Mouse (Mus musculus) cerebellum, postnatal 25 days (tissue): ENCODE measurements around the gene Lbhd1.
"Not testable (repeated sequence)": the region's sequence is repeated elsewhere in the genome, so short reads cannot be mapped to it uniquely, and the experiment has no call there.

ENCODE experiments used
- DNase-seq, 2 experiments: peaks; one replicate each; pipeline ENCODE4 v3.0.0; 2021; ENCODE audit warnings: mixed read lengths in 2 of 2

The Lbhd1 gene

DNA sequence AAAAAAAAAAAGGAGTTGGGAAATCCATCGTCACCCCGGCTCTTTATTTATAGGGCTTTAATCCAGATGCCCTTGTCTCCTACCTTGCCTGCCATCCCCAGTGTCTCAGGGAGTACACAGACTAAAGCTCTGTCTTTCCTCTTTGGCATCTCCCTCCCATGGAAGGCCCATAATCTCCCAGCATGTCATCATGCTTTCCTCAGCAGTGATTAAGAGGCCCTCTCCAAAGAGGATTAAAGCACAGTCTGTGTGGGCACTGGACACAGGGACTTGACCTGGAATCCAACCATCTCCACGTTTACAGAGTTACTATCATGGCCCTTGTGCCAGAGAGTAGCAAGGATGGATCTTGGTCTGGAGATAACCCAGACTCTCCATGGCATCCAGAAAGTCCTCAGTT lies at the start of gene Lbhd1, which contains the start of gene Gm49403:
Lbhd1 (plus strand) TSS at position 117 of the 400 bp plus-strand sequence.
Gm49403 (plus strand) TSS at position 315 of the 400 bp plus-strand sequence.
- DNase-seq = no peak

DNA sequence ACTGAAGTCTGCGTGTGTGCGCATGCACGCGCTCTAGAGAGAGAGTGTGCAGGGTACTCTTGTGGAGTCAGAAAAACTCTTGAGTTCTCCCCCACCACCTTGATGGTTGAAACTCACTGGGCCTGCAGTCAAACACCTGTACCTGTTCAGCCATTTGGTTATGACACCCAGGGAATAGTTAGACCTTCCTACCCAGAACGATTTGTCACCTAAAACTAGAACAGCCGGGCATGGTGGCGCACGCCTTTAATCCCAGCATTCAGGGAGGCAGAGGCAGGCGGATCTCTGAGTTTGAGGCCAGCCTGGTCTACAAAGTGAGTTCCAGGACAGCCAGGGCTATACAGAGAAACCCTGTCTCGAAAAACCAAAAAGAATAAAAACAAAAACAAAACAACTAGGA lies 47.2 kb upstream of the Lbhd1 start:
- not testable (repeated sequence) for DNase-seq

GRCm38 (mm10) chr19:8837251-8837791 lies 46.2 kb upstream of the Lbhd1 start, which contains the start of gene Bscl2:
Gene Bscl2, plus strand, starts transcription at chr19:8837467.
- DNase-seq = peak; percentile 91 to 92

GRCm38 (mm10) chr19:8838041-8838730 lies 45.3 kb upstream of the Lbhd1 start:
- peak; percentile 69 to 74 for DNase-seq

DNA sequence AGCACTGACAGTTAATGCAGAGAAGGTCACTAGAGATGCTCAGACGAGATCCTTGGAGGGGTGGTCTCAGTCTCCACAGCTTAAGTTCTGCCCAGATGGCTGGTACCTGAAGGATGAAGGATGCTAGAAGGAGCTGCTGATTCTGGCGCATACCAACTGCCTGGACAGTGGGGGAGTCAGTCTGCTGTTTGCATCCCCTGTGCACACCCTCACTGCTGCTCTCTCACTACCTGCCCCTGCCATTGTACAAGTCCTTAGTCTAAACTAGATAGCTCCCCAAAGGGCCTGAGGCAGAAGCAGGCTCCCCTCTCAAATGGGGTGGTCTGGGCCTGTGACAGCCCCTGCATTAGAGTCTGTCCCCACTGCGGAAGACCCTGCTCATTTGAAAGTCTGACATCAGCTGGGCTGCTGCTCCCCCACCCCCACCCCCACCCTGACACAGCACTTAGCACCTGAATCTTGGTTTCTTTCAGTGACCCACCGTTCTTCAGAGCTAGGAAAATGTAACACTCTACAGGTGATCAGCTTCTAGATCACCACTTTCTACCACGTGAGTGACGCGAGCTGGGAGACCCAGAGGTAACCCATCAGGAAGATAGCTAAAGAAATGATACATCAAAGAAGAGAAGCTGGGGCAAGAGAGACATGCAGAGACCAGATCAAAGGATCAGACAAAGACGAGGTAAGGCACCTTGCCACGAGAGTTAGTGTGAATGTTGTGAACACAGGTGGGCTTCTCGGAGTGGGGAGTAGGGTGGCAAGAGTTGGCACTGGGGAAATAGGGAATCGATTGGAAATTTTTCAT lies 44.2 kb upstream of the Lbhd1 start, which contains the start of gene Gng3:
Gng3 (minus strand) TSS at position 92 of the 805 bp plus-strand sequence.
- DNase-seq = peak; percentile 89 to 92

- DNase-seq = peak; percentile 86 to 89
These were observed 43.4 kb upstream of the Lbhd1 start for GRCm38 (mm10) chr19:8839908-8840791.

DNA sequence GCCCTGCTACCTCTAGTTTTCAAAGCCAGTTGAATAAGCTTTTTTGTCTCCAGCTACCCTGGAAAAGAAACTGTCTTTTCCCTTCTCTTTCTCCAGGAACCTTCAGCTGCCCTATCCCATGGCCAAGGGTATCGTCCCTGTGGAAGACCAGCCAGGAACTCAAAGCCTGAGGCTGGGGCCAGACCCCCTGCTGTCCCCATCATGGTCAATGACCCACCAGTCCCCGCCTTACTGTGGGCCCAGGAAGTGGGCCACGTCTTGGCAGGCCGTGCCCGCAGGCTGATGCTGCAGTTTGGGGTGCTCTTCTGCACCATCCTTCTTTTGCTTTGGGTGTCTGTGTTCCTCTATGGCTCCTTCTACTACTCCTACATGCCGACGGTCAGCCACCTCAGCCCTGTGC lies 42.5 kb upstream of the Lbhd1 start:
- peak in 1 of 2 experiments; percentile 50 for DNase-seq

DNA sequence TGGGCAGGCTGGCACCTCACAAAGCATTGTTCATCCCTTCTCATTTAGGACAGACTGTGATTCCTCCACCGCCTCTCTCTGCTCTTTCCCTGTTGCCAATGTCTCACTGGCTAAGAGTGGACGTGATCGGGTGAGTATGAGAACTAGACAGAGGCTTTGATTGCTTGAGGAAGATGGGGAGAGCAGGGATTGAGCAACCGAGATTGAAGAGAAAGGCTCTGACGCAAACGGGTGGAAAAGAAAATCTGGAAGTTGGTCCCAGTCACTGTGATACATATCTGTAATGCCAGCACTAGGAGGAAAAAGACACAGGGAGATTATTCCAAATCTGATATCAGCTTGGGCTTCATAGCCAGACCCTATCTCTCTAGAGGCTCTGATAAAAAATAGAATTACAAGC lies 40.6 kb upstream of the Lbhd1 start:
- DNase-seq = no peak

DNA sequence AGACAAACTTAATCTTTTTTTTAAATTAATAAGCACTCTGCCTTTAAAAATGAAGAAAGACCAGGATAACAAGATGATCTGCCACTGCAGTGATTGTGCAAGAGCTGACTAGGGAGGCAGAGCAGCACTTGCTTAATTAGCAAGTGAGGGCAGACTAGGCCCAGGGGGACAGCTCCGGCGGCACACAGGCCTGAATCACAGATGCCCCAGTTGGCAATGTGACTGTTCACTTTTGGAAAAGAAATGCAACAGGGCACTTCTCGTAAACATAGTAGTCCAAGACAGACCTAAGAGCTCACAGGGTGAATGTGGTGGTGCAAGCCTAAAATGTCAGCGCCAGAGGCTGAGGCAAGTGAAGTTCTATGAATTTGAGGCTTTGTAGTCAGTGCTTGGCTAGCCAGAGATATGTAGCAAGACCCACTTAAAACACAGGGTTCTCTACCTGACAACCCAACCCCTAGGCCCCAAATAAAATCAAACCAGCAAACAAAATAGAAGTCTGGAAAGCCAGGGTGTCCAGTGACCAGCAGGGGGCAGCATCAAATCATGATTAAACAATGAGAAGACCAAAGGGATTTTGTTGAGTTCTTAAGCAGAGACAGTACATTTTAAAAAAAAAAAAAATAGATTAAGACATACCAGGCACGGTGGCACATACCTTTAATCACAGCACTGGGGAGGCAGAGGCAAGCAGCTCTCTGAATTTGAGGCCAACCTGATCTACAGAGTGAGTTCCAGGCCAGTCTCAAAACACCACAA lies 39.0 kb upstream of the Lbhd1 start:
- peak; percentile 76 to 88 for DNase-seq

DNA sequence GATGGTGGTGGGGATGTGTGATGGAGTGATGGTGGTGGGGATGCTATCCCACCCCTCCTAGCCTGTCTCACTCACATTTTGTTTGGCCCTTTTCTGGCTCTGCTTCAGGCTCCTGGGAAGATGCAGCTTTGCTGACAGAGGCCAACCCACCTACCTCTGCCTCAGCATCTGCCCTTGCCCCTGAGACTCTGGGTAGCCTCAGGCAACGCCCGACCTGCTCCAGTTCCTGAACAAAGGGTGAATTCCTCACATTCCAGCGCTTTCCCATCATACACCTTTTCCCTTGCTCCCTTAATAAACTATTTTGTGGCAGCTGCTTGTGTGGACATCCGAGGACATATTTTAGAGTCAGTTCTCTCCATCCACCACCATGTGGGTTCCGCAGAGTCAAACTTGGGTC lies 35.2 kb upstream of the Lbhd1 start:
- DNase-seq = no peak

GRCm38 (mm10) chr19:8850402-8850901 lies 33.1 kb upstream of the Lbhd1 start, which contains the start of gene Lrrn4cl:
Gene Lrrn4cl, plus strand, starts transcription at chr19:8850768.
- DNase-seq = no peak

DNA sequence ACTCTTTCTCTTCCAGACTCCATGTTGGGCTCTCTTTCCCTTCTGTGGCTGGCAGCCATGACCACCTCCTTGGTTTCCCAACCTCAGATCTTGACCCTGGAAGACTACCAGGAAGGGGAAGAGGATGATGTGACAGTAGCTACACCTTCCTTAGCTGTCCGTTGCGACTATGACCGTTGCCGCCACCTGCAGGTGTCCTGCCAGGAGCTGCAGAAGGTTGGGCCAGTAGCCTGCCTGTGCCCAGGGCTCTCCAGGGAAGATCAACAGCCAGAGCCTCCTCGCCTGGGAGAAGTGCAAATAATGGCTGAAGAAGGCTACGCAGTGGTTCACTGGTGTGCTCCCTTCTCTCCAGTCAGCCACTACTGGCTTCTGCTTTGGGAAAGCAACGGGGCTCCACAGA lies 31.9 kb upstream of the Lbhd1 start:
- DNase-seq = no peak

DNA sequence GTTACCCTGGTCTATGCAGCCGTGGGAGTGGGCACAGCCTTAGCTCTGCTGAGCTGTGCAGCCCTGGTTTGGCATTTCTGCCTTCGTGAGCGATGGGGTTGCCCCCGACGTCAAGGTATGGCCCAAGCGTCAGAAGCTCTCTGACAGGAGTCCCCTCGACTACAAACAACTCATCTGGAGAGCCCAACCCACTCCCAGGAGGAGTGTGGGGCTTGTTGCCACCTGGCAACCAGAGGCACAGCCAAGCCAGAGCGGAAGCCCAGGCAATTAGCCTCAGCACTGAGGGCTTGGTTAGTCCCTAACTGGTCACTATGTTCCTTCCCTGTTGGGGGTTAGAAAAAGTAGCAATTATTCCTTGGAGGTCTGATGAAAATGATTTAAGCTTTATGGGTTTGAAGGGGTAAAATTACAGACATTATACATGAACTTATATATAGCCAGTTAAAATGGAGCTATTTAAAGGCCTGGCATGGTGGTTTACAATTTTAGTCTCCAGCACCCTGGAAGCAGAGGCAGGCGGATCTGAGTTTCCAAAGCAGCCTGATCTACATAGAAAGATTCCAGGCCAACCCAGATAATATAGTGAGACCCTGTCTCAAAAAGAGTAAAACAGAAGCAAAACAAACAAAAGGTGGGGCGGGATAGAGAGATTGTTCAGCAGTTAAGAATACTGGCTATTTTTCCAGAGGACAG lies 31.1 kb upstream of the Lbhd1 start:
- DNase-seq = no peak

DNA sequence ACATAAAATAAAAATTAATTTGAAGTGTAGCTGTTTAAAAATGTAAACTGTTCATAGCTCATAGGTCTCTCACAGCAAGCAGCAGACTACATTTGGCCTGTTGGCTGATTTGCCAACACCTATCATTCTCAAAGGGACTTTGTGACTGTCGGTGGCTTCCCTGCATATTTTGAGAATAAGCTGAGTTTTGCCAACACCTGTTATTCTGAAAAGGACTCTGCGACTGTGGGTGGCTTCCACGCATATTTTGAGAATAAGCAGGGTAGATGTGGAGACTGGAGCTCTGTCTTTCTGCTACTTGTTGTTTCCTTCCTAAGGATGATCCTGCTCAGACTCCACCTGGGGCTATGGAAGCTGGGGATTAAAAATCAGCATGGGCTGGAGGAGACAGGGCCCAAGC lies 30.4 kb upstream of the Lbhd1 start:
- DNase-seq = no peak

- DNase-seq = peak in 1 of 2 experiments; percentile 67
These were observed 25.8 kb upstream of the Lbhd1 start for GRCm38 (mm10) chr19:8857689-8858088.

- peak in 1 of 2 experiments; percentile 56 for DNase-seq
These were observed 24.5 kb upstream of the Lbhd1 start for GRCm38 (mm10) chr19:8859018-8859417.

- DNase-seq = no peak
These were observed 19.3 kb upstream of the Lbhd1 start for GRCm38 (mm10) chr19:8864265-8864664.

- not testable (repeated sequence) for DNase-seq
These were observed 13.2 kb upstream of the Lbhd1 start for GRCm38 (mm10) chr19:8870381-8870780.

- DNase-seq = no peak
These were observed 12.7 kb upstream of the Lbhd1 start for GRCm38 (mm10) chr19:8870838-8871237.
